Mouse (Mus musculus) MEL (cell line): Measurements from ENCODE around the gene Rpp14. TPM values are rescaled to one million over a fixed set of nuclear protein-coding genes. Genes with fewer than 3 reads are reported as not detected.
"Not testable (repeated sequence)": the region's sequence is repeated elsewhere in the genome, so short reads cannot be mapped to it uniquely, and the experiment has no call there.

Source experiments
- DNase-seq: peaks from one replicate; pipeline ENCODE4 v3.0.0; 2011; ENCODE audit warnings: low read depth, low spot score
- H3K27ac ChIP-seq: 2 replicates; pipeline ENCODE4 v1.5.1; 2012; ENCODE audit warnings: low read depth, mild to moderate bottlenecking, control low read depth, low read length, moderate library complexity; ENCODE audit not compliant: control insufficient read depth
- H3K27me3 ChIP-seq, 2 experiments: fragments of 150-350 bp in 1 of 2; sonication (generic) in 1 of 2; 2 replicates each; pipeline ENCODE4 v1.6.1; 2012; ENCODE audit warnings: low read length in 2 of 2, mild to moderate bottlenecking in 2 of 2, improper control_type of control experiment in 1 of 2, moderate library complexity in 1 of 2; ENCODE audit not compliant: insufficient read depth in 2 of 2, control insufficient read depth in 1 of 2
- H3K36me3 ChIP-seq, 2 experiments: 2 replicates each; pipeline ENCODE4 v1.6.1; 2012 to 2014; ENCODE audit warnings: low read length in 2 of 2, improper control_type of control experiment in 1 of 2, inconsistent platforms in 1 of 2, mild to moderate bottlenecking in 1 of 2; ENCODE audit not compliant: insufficient read depth in 2 of 2, control insufficient read depth in 1 of 2
- H3K4me1 ChIP-seq, 2 experiments: fragments of 150-350 bp in 1 of 2; sonication (generic) in 1 of 2; 2 replicates each; pipeline ENCODE4 v1.6.1; 2012; ENCODE audit warnings: low read length in 2 of 2, improper control_type of control experiment in 1 of 2, mild to moderate bottlenecking in 1 of 2; ENCODE audit not compliant: insufficient read depth in 2 of 2, control insufficient read depth in 1 of 2
- H3K4me3 ChIP-seq, 2 experiments: fragments of 150-350 bp in 1 of 2; sonication (generic) in 1 of 2; 2 replicates each; pipeline ENCODE4 v1.5.1; 2012; ENCODE audit warnings: low read depth in 2 of 2, low read length in 2 of 2, mild to moderate bottlenecking in 2 of 2, moderate library complexity in 2 of 2, control low read depth in 1 of 2, improper control_type of control experiment in 1 of 2; ENCODE audit not compliant: control insufficient read depth in 1 of 2, insufficient read depth in 1 of 2
- H3K79me2 ChIP-seq: 2 replicates; pipeline ENCODE4 v1.6.1; 2012; ENCODE audit warnings: mild to moderate bottlenecking, low read length, moderate library complexity; ENCODE audit not compliant: control insufficient read depth, poor library complexity, insufficient read depth
- H3K9ac ChIP-seq: 2 replicates; pipeline ENCODE4 v1.6.1; 2012; ENCODE audit warnings: low read depth, mild to moderate bottlenecking, control low read depth, low read length, moderate library complexity; ENCODE audit not compliant: control insufficient read depth, poor library complexity, severe bottlenecking
- H3K9me3 ChIP-seq: fragments of 150-350 bp; sonication (generic); replicated peaks from 2 replicates; pipeline ENCODE4 v1.6.1; 2012; ENCODE audit warnings: mild to moderate bottlenecking, low read length, improper control_type of control experiment, moderate library complexity; ENCODE audit not compliant: insufficient read depth
- BHLHE40 ChIP-seq: IDR thresholded peaks from 2 replicates; pipeline ENCODE4 v1.6.1; 2012; ENCODE audit warnings: low read depth, mild to moderate bottlenecking, inconsistent platforms, low read length, improper control_type of control experiment, borderline replicate concordance
- CHD1 ChIP-seq: IDR thresholded peaks from 2 replicates; pipeline ENCODE4 v1.6.1; 2012; ENCODE audit warnings: low read depth, mild to moderate bottlenecking, inconsistent platforms, low read length, improper control_type of control experiment
- CHD2 ChIP-seq: IDR thresholded peaks from 2 replicates; pipeline ENCODE4 v1.6.1; 2011; ENCODE audit warnings: low read length, improper control_type of control experiment
- ELF1 ChIP-seq: IDR thresholded peaks from 2 replicates; pipeline ENCODE4 v1.6.1; 2014; ENCODE audit warnings: low read depth, mild to moderate bottlenecking, inconsistent platforms, low read length, improper control_type of control experiment, moderate library complexity
- EP300 ChIP-seq, 2 experiments: IDR thresholded peaks; 2 replicates each; pipeline ENCODE4 v1.6.1; 2011; ENCODE audit warnings: improper control_type of control experiment in 2 of 2, low read length in 2 of 2, low read depth in 1 of 2, mild to moderate bottlenecking in 1 of 2
- GATA1 ChIP-seq: IDR thresholded peaks from 2 replicates; pipeline ENCODE4 v1.6.1; 2011; ENCODE audit warnings: low read depth, low read length, improper control_type of control experiment
- HCFC1 ChIP-seq: IDR thresholded peaks from 2 replicates; pipeline ENCODE4 v1.6.1; 2012; ENCODE audit warnings: low read depth, mild to moderate bottlenecking, inconsistent platforms, low read length, improper control_type of control experiment, moderate library complexity
- KAT2A ChIP-seq: conservative IDR thresholded peaks from 2 replicates; pipeline ENCODE4 v1.6.1; 2012; ENCODE audit warnings: low read depth, low read length, improper control_type of control experiment, inconsistent platforms
- MAFK ChIP-seq: IDR thresholded peaks from 2 replicates; pipeline ENCODE4 v1.6.1; 2011; ENCODE audit warnings: low read depth, mild to moderate bottlenecking, low read length, improper control_type of control experiment, borderline replicate concordance
- MXI1 ChIP-seq: IDR thresholded peaks from 2 replicates; pipeline ENCODE4 v1.6.1; 2011; ENCODE audit warnings: mild to moderate bottlenecking, low read depth, low read length, improper control_type of control experiment
- MYB ChIP-seq: IDR thresholded peaks from 2 replicates; pipeline ENCODE4 v1.6.1; 2011; ENCODE audit warnings: mild to moderate bottlenecking, low read depth, low read length, improper control_type of control experiment
- POLR2AphosphoS2 ChIP-seq: IDR thresholded peaks from 2 replicates; pipeline ENCODE4 v1.6.1; 2011; ENCODE audit warnings: low read length, improper control_type of control experiment
- RCOR1 ChIP-seq: IDR thresholded peaks from 2 replicates; pipeline ENCODE4 v1.6.1; 2012; ENCODE audit warnings: low read depth, mild to moderate bottlenecking, inconsistent platforms, low read length, improper control_type of control experiment
- SMC3 ChIP-seq: IDR thresholded peaks from 2 replicates; pipeline ENCODE4 v1.6.1; 2011; ENCODE audit warnings: low read depth, low read length, improper control_type of control experiment
- TAL1 ChIP-seq: IDR thresholded peaks from 2 replicates; pipeline ENCODE4 v1.6.1; 2012; ENCODE audit warnings: mild to moderate bottlenecking, inconsistent platforms, low read length, moderate library complexity, mixed read lengths
- UBTF ChIP-seq: IDR thresholded peaks from 2 replicates; pipeline ENCODE4 v1.6.1; 2012; ENCODE audit warnings: low read depth, mild to moderate bottlenecking, inconsistent platforms, low read length, improper control_type of control experiment, moderate library complexity, borderline replicate concordance; ENCODE audit not compliant: insufficient read depth
- USF1 ChIP-seq: IDR thresholded peaks from 2 replicates; pipeline ENCODE4 v1.6.1; 2014; ENCODE audit warnings: low read depth, mild to moderate bottlenecking, inconsistent platforms, low read length, improper control_type of control experiment, moderate library complexity
- polyA plus RNA-seq, 2 experiments: library from polyadenylated mRNA; stranded (reverse) in 1 of 2; unstranded in 1 of 2; fragments of >175 nt in 1 of 2; fragments of >200 nt in 1 of 2; gene quantifications; 2 replicates each; pipeline versions ENCODE4 v1.2.1 to v1.2.4; 2012; ENCODE audit warnings: low replicate concordance in 2 of 2, low read depth in 1 of 2; ENCODE audit not compliant: insufficient read length in 2 of 2, insufficient read depth in 1 of 2, missing spikeins in 1 of 2
- total RNA-seq: library from RNA; depleted of rRNA; stranded (reverse); fragments of 300-350 nt; gene quantifications from 2 replicates; pipeline ENCODE4 v1.2.3, GENCODE M21; 2012

Rpp14 gene
- total and polyA plus RNA-seq, 3 experiments, result 41.2 to 45.5 TPM; not detected in 1

- no peak for TF ChIP-seq UBTF
- 0 out of 2 replicates have a peak, but pooled peaks have one; percentile 21 for TF ChIP-seq USF1
- peak; percentile 21 to 28; a peak in 1 of 4 replicates for TF ChIP-seq EP300 (IDR thresholded peaks at IDR 0.05; ENCODE audit: low read depth in 1 of 2, low read length in 2 of 2)
- no peak for TF ChIP-seq POLR2AphosphoS2
- no peak for TF ChIP-seq ELF1
- TF ChIP-seq CHD2, result no peak
- TF ChIP-seq BHLHE40, result no peak
- no peak for TF ChIP-seq KAT2A
- TF ChIP-seq HCFC1, result no peak
- TF ChIP-seq RCOR1, result no peak
- DNase-seq, result peak; percentile 33
- H3K4me3 ChIP-seq, result no peak overlapping the region
- H3K27ac ChIP-seq, result no peak overlapping the region
- peaks cover 0 to 2% of the 10 kb centered on the region in 2 experiments; a peak in 1 of 4 replicates for H3K36me3 ChIP-seq
- H3K27me3 ChIP-seq, result no peaks in the 10 kb centered on the region
- no peak overlapping the region for H3K9ac ChIP-seq
- H3K9me3 ChIP-seq, result no peaks in the 10 kb centered on the region
- H3K4me1 ChIP-seq, result peaks cover 0 to 5% of the 10 kb centered on the region in 2 experiments; a peak in 1 of 4 replicates
- H3K79me2 ChIP-seq, result no peaks in the 10 kb centered on the region
These were observed 39.7 kb downstream of the Rpp14 start for GRCm38 (mm10) chr14:8119904-8120303.

DNA sequence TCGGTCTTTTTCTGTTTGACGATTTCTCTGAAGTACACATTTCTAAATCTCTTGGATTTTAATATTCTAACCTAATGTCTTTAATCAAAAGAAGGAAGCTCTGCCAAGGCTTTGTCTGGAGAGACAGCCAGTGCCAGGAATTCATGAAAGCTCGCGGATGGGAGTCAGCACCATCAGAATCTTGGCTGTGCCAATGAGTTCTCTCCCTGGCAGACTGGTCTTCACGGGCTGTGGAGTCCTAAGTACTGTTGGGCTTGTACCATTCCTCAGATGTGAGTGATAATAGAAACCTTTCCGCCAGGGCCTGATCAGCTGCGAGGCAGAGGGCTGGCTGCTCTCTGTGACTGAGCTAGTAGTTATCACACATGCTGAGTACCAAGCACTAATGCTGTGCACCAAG is 43.0 kb downstream of the Rpp14 start:
- no peak overlapping the region for H3K9ac ChIP-seq
- H3K4me1 ChIP-seq, result peaks cover 0 to 5% of the 10 kb centered on the region in 2 experiments; a peak in 1 of 4 replicates
- peaks cover 0 to 2% of the 10 kb centered on the region in 2 experiments; a peak in 1 of 4 replicates for H3K36me3 ChIP-seq
- no peak for DNase-seq
- TF ChIP-seq TAL1 (no peak), MYB (no peak), SMC3 (no peak), MXI1 (no peak), CHD1 (no peak), CHD2 (no peak), MAFK (no peak), GATA1 (no peak), USF1 (no peak)
- no peak overlapping the region for H3K4me3 ChIP-seq
- H3K79me2 ChIP-seq, result no peaks in the 10 kb centered on the region
- H3K9me3 ChIP-seq, result no peaks in the 10 kb centered on the region
- no peaks in the 10 kb centered on the region for H3K27me3 ChIP-seq
- no peak overlapping the region for H3K27ac ChIP-seq

DNA sequence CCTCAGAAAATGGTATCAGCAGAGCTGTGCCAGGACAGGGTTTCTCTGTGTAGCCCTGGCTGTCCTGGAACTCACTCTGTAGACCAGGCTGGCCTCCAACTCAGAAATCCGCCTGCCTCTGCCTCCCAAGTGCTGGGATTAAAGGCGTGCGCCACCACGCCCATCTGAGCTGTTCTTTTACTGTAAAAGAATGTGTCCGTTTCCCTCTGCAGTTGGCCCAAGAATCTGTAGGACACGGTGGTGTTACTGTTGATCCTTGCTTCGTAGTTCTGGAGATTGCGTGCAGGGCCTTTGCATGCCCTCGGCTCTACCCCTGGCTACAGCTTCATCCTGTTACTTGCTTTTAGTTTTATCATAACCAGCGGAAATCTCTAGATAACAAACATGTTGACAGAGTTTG is 43.4 kb downstream of the Rpp14 start:
- not testable (repeated sequence) for H3K4me1 ChIP-seq, DNase-seq, H3K9ac ChIP-seq, H3K9me3 ChIP-seq, H3K36me3 ChIP-seq, H3K27me3 ChIP-seq, H3K27ac ChIP-seq, H3K79me2 ChIP-seq, H3K4me3 ChIP-seq
